Comparison of ENCODE assay signal across 18 mouse cellular contexts in the genomic region with DNA sequence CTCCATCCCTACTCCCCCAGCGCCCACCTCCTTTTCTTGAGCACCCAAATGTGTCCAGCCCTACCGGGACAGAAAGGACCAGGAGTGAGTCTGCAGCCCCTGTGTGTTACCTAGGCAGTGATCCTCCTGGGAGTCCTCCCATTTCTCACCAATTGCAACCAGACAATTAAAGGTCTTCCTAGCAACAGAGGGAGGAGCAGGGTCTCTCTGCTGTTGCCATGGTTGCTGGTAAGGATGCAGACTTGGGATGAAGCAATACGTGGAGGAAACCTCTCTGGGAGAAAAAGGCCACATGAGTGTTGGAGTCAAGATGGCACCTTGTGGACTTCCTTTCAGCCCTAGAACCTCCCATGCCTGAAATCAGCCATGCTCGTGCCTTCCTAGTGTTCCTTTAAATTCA. TPM values are rescaled to one million over a fixed set of nuclear protein-coding genes. Genes with fewer than 3 reads are reported as not detected.
DNase-seq lines count a peak whose midpoint lies in the region; ATAC-seq and TF ChIP-seq lines count a peak whose summit lies in the region.
"Had no signal": no experiment of that assay in that cellular context is flagged by ENCODE, and none has a peak within 500 bp of the region (broad histone marks: within the 10 kb centered on the region; RNA-seq: fewer than 3 reads in every experiment).

No protein-coding gene starts in this region.

- no peaks in the 10 kb centered on the region for H3K36me3 ChIP-seq in hindbrain, embryonic 13.5 days
- H3K36me3 ChIP-seq in midbrain, embryonic 14.5 days (ENCODE audit: control insufficient read depth, insufficient read depth, low read length) = no peaks in the 10 kb centered on the region
- H3K36me3 ChIP-seq in thymus, adult 2 months (ENCODE audit: control insufficient read depth, insufficient read depth, low read length) = no peaks in the 10 kb centered on the region
- H3K36me3 ChIP-seq: embryonic facial prominence, embryonic 13.5 days; heart, embryonic 13.5 days; kidney, embryonic 15.5 days; stomach, embryonic 15.5 days had no signal

- H3K9ac ChIP-seq in hindbrain, embryonic 13.5 days = no peak overlapping the region; the same call in 1 of the 2 replicates
- no peak overlapping the region for H3K9ac ChIP-seq in midbrain, embryonic 14.5 days (replicated peaks; ENCODE audit: low read length)
- H3K9ac ChIP-seq: embryonic facial prominence, embryonic 13.5 days; heart, embryonic 13.5 days; kidney, embryonic 15.5 days; lung, embryonic 14.5 days; stomach, embryonic 15.5 days had no signal

- 0 out of 2 replicates have a peak, but pooled peaks cover 8% of the 10 kb centered on the region for H3K27me3 ChIP-seq in hindbrain, embryonic 13.5 days
- no peaks in the 10 kb centered on the region for H3K27me3 ChIP-seq in midbrain, embryonic 14.5 days (ENCODE audit: control insufficient read depth, insufficient read depth, low read length)
- no peaks in the 10 kb centered on the region for H3K27me3 ChIP-seq in thymus, adult 2 months (ENCODE audit: control insufficient read depth, insufficient read depth, low read length)
- H3K27me3 ChIP-seq: Patski; stomach, embryonic 15.5 days had no signal

- 0 out of 2 replicates have a peak, but pooled peaks have one; percentile 32 for ATAC-seq in hindbrain, embryonic 13.5 days (ENCODE audit: low FRiP score)
- no peak for ATAC-seq in midbrain, embryonic 14.5 days (ENCODE audit: low FRiP score, low TSS enrichment)
- no peak for ATAC-seq in inflammation-experienced regulatory T-cells, adult 6 months
- ATAC-seq: Patski had no signal

- H3K9me3 ChIP-seq in hindbrain, embryonic 13.5 days = no peaks in the 10 kb centered on the region; the same call in 1 of the 2 replicates
- no peaks in the 10 kb centered on the region for H3K9me3 ChIP-seq in midbrain, embryonic 14.5 days (ENCODE audit: control insufficient read depth, low read length)
- H3K9me3 ChIP-seq: heart, embryonic 13.5 days; kidney, embryonic 15.5 days; stomach, embryonic 15.5 days had no signal

- WGBS in hindbrain, embryonic 13.5 days = 9% methylated on average over 4 of the region's 4 CpGs
- 2% methylated on average over 4 of the region's 4 CpGs for WGBS in midbrain, embryonic 14.5 days
- 40% methylated on average over 4 of the region's 4 CpGs for WGBS in thymus, adult 2 months

- no peak for TF ChIP-seq CTCF in brain, embryonic 14.5 days (IDR thresholded peaks at IDR 0.05; ENCODE audit: borderline replicate concordance, extremely low read depth, insufficient read depth, insufficient read length)
- no peak for TF ChIP-seq CTCF in thymus, adult 2 months (IDR thresholded peaks at IDR 0.05; ENCODE audit: borderline replicate concordance, control insufficient read depth, extremely low read depth, insufficient read depth, low read length, poor library complexity)

- H3K27ac ChIP-seq in hindbrain, embryonic 13.5 days = peak overlapping the region; percentile 35; the same call in 1 of the 2 replicates
- H3K27ac ChIP-seq in midbrain, embryonic 14.5 days (replicated peaks; ENCODE audit: low read depth, low read length) = no peak overlapping the region
- no peak overlapping the region for H3K27ac ChIP-seq in thymus, adult 2 months (ENCODE audit: control insufficient read depth, insufficient read depth, low read length)
- H3K27ac ChIP-seq: embryonic facial prominence, embryonic 13.5 days; heart, embryonic 13.5 days; kidney, embryonic 15.5 days; stomach, embryonic 15.5 days had no signal

- H3K4me1 ChIP-seq in hindbrain, embryonic 13.5 days (replicated peaks) = peaks cover 30% of the 10 kb centered on the region
- H3K4me1 ChIP-seq in midbrain, embryonic 14.5 days (ENCODE audit: control insufficient read depth, insufficient read depth, low read length) = peaks cover 13% of the 10 kb centered on the region
- no peaks in the 10 kb centered on the region for H3K4me1 ChIP-seq in thymus, adult 2 months (replicated peaks; ENCODE audit: control insufficient read depth, insufficient read depth, low read length)

- no peak overlapping the region for H3K4me3 ChIP-seq in hindbrain, embryonic 13.5 days
- H3K4me3 ChIP-seq in midbrain, embryonic 14.5 days (replicated peaks; ENCODE audit: low read depth, low read length) = no peak overlapping the region
- no peak overlapping the region for H3K4me3 ChIP-seq in thymus, adult 2 months (ENCODE audit: control insufficient read depth, insufficient read depth, low read length)
- H3K4me3 ChIP-seq: embryonic facial prominence, embryonic 13.5 days; heart, embryonic 13.5 days; kidney, embryonic 15.5 days had no signal

- no peak for TF ChIP-seq POLR2A in brain, embryonic 14.5 days (IDR thresholded peaks at IDR 0.05; ENCODE audit: borderline replicate concordance, extremely low read depth, insufficient read depth, insufficient read length, poor library complexity, severe bottlenecking)
- TF ChIP-seq POLR2A in thymus, adult 2 months (IDR thresholded peaks at IDR 0.05; ENCODE audit: control insufficient read depth, extremely low read depth, insufficient read depth, low read length, poor library complexity) = no peak

- DNase-seq in MN1 (ENCODE audit: low spot score) = peak; percentile 89
- peak; percentile 66 for DNase-seq in brain, embryonic 14.5 days (ENCODE audit: low read depth)
- peak; percentile 62 for DNase-seq in midbrain, embryonic 14.5 days
- no peak for DNase-seq in spleen, adult 18-20 months
- no peak for DNase-seq in thymus, adult 2 months
- DNase-seq in spleen, postnatal 10 days (ENCODE audit: low spot score in 2 of 2) = no peak
- DNase-seq: adrenal gland, adult 2 months; cerebellum, adult 9-11 months; gastrocnemius, postnatal 25 days; lung, embryonic 14.5 days; thymus, postnatal 4 days had no signal

- H3K4me2 ChIP-seq in hindbrain, embryonic 13.5 days = peak overlapping the region; percentile 6; the same call in 1 of the 2 replicates
- no peak overlapping the region for H3K4me2 ChIP-seq in midbrain, embryonic 14.5 days (ENCODE audit: low read length)
- H3K4me2 ChIP-seq: stomach, embryonic 15.5 days had no signal

RNA-seq across cellular contexts. Expression of a gene that starts 19.7 kb away (rescaled TPM):
- polyA plus RNA-seq in brain, embryonic 14.5 days (2012; rRNA removed) = 39.4 and 45.1 TPM in 2 replicates
- 6.7 and 7.1 TPM in 2 replicates for polyA plus RNA-seq in hindbrain, embryonic 13.5 days (2015; fragmentation: Nextera tagmentation; extraction: Ambion mirVana)
- 8.8 and 10.3 TPM in 2 replicates for polyA plus RNA-seq in midbrain, embryonic 14.5 days (2014; fragmentation: Nextera tagmentation; extraction: Ambion mirVana)
- under 1 TPM in 2 of 3 experiments, not detected in 1; 0.12 to 0.17 TPM for polyA plus RNA-seq in inflammation-experienced regulatory T-cells, adult 6 months (2017; shearing (Covaris generic))
- 2.2 and 3.5 TPM in 2 replicates for polyA plus RNA-seq in thymus, adult 2 months (2012; rRNA removed)

Comparison
In these comparisons a context has a peak if more than half of its experiments do, and no peak if none do; other contexts are left out.
1. DNase-seq: peak in MN1 (single experiment), brain, embryonic 14.5 days (single experiment) and midbrain, embryonic 14.5 days (single experiment); none in spleen, adult 18-20 months (0 of 2), thymus, adult 2 months (single experiment) and spleen, postnatal 10 days (0 of 2).